Mouse (Mus musculus) liver, embryonic 14.5 days (tissue): ENCODE results near the gene Myom1.

Source experiments
- CTCF ChIP-seq: IDR thresholded peaks from 2 replicates; pipeline ENCODE4 v1.5.1; 2016; ENCODE audit warnings: antibody characterized with exemption, low read depth, control low read depth
- EP300 ChIP-seq: IDR thresholded peaks from 2 replicates; pipeline ENCODE4 v1.6.1; 2016; ENCODE audit warnings: antibody characterized with exemption, low read depth

- TF ChIP-seq CTCF, result no peak
- TF ChIP-seq EP300, result no peak
Observed at GRCm38 (mm10) chr17:71110753-71111265, 108.4 kb downstream of the Myom1 start.
